Comparison of ENCODE assay signal across 7 mouse cellular contexts in genomic region chr11:76363178-76363577, GRCm38 (mm10). TPM values are rescaled to one million over a fixed set of nuclear protein-coding genes. Genes with fewer than 3 reads are reported as not detected.
DNase-seq lines count a peak whose midpoint lies in the region; ATAC-seq lines count a peak whose summit lies in the region.

No protein-coding gene starts in this region.

- no peak for DNase-seq in kidney, adult 11 months
- DNase-seq in right cerebral cortex, postnatal 4 days = no peak
- no peak for DNase-seq in lung, adult 18-20 months

- H3K4me3 ChIP-seq in kidney, embryonic 16.5 days (ENCODE audit: low read length) = no peak overlapping the region
- H3K4me3 ChIP-seq in brown adipose tissue, adult 24 weeks (ENCODE audit: insufficient read depth, low read depth, low read length) = no peak overlapping the region
- no peak overlapping the region for H3K4me3 ChIP-seq in hindbrain, embryonic 12.5 days
- no peak overlapping the region for H3K4me3 ChIP-seq in neural tube, embryonic 12.5 days

- ATAC-seq in kidney, embryonic 16.5 days (ENCODE audit: low FRiP score, low TSS enrichment) = peak; percentile 64
- no peak for ATAC-seq in hindbrain, embryonic 12.5 days (ENCODE audit: low FRiP score)
- peak; percentile 73 for ATAC-seq in neural tube, embryonic 12.5 days (ENCODE audit: low FRiP score, low read depth)

- peaks cover 50% of the 10 kb centered on the region for H3K4me1 ChIP-seq in kidney, embryonic 16.5 days (ENCODE audit: insufficient read depth, low read length)
- H3K4me1 ChIP-seq in brown adipose tissue, adult 24 weeks (ENCODE audit: control insufficient read depth, insufficient read depth, insufficient read length, low read length) = peaks cover 15% of the 10 kb centered on the region
- H3K4me1 ChIP-seq in hindbrain, embryonic 12.5 days = peaks cover 44% of the 10 kb centered on the region
- peaks cover 53% of the 10 kb centered on the region for H3K4me1 ChIP-seq in neural tube, embryonic 12.5 days

- H3K9me3 ChIP-seq in kidney, embryonic 16.5 days (ENCODE audit: low read length) = no peaks in the 10 kb centered on the region
- no peaks in the 10 kb centered on the region for H3K9me3 ChIP-seq in hindbrain, embryonic 12.5 days (replicated peaks)
- no peaks in the 10 kb centered on the region for H3K9me3 ChIP-seq in neural tube, embryonic 12.5 days

- 6% methylated on average over 6 of the region's 6 CpGs for WGBS in kidney, embryonic 16.5 days
- WGBS in hindbrain, embryonic 12.5 days = 7% methylated on average over 6 of the region's 6 CpGs
- 1% methylated on average over 6 of the region's 6 CpGs for WGBS in neural tube, embryonic 12.5 days

- no peak overlapping the region for H3K4me2 ChIP-seq in kidney, embryonic 16.5 days (replicated peaks; ENCODE audit: low read depth, low read length)
- H3K4me2 ChIP-seq in hindbrain, embryonic 12.5 days (replicated peaks) = peak overlapping the region; percentile 9; the same call in 1 of the 2 replicates
- peak overlapping the region; percentile 36 for H3K4me2 ChIP-seq in neural tube, embryonic 12.5 days (replicated peaks)

- peak overlapping the region; percentile 80; the same call in 1 of the 2 replicates for H3K27ac ChIP-seq in kidney, embryonic 16.5 days (ENCODE audit: low read length)
- H3K27ac ChIP-seq in brown adipose tissue, adult 24 weeks (replicated peaks; ENCODE audit: low read depth, low read length) = 0 out of 2 replicates have a peak overlapping the region, but pooled peaks have one; percentile 8
- peak overlapping the region; percentile 52; the same call in 1 of the 2 replicates for H3K27ac ChIP-seq in hindbrain, embryonic 12.5 days
- 0 out of 2 replicates have a peak overlapping the region, but pooled peaks have one; percentile 43 for H3K27ac ChIP-seq in neural tube, embryonic 12.5 days

- H3K9ac ChIP-seq in kidney, embryonic 16.5 days (replicated peaks; ENCODE audit: low read length) = peak overlapping the region; percentile 1; the same call in 1 of the 2 replicates
- H3K9ac ChIP-seq in hindbrain, embryonic 12.5 days = no peak overlapping the region
- H3K9ac ChIP-seq in neural tube, embryonic 12.5 days = peak overlapping the region; percentile 29; the same call in 1 of the 2 replicates

- H3K36me3 ChIP-seq in kidney, embryonic 16.5 days (ENCODE audit: insufficient read depth, low read length) = no peaks in the 10 kb centered on the region
- no peaks in the 10 kb centered on the region for H3K36me3 ChIP-seq in hindbrain, embryonic 12.5 days
- H3K36me3 ChIP-seq in neural tube, embryonic 12.5 days = no peaks in the 10 kb centered on the region; the same call in 1 of the 2 replicates

- H3K27me3 ChIP-seq in kidney, embryonic 16.5 days (ENCODE audit: insufficient read depth, low read length) = no peaks in the 10 kb centered on the region
- H3K27me3 ChIP-seq in hindbrain, embryonic 12.5 days = no peaks in the 10 kb centered on the region
- H3K27me3 ChIP-seq in neural tube, embryonic 12.5 days (replicated peaks) = no peaks in the 10 kb centered on the region

RNA-seq across cellular contexts. Expression of gene Nxn, which starts 35.8 kb away (rescaled TPM):
- 26.9 and 29.5 TPM in 2 replicates for polyA plus RNA-seq in kidney, embryonic 16.5 days (2015; fragmentation: Nextera tagmentation; extraction: Ambion mirVana)
- polyA plus RNA-seq in brown adipose tissue, adult 24 weeks (2012; ENCODE audit: insufficient read depth, insufficient read length, missing spikeins) = 2.0 and 3.6 TPM in 2 replicates
- 54.3 and 57.3 TPM in 2 replicates for polyA plus RNA-seq in hindbrain, embryonic 12.5 days (2016; fragmentation: Nextera tagmentation; extraction: Ambion mirVana)
- 64.1 and 64.4 TPM in 2 replicates for polyA plus RNA-seq in neural tube, embryonic 12.5 days (2016; fragmentation: Nextera tagmentation; extraction: Ambion mirVana)

RNA-seq across cellular contexts. Expression of gene Timm22, which starts 43.6 kb away (rescaled TPM):
- polyA plus RNA-seq in kidney, embryonic 16.5 days (2015; fragmentation: Nextera tagmentation; extraction: Ambion mirVana) = 106 and 112 TPM in 2 replicates
- 29.2 and 43.4 TPM in 2 replicates for polyA plus RNA-seq in brown adipose tissue, adult 24 weeks (2012; ENCODE audit: insufficient read depth, insufficient read length, missing spikeins)
- 111 and 113 TPM in 2 replicates for polyA plus RNA-seq in hindbrain, embryonic 12.5 days (2016; fragmentation: Nextera tagmentation; extraction: Ambion mirVana)
- 120 and 132 TPM in 2 replicates for polyA plus RNA-seq in neural tube, embryonic 12.5 days (2016; fragmentation: Nextera tagmentation; extraction: Ambion mirVana)

Comparison
In these comparisons a context has a peak if more than half of its experiments do, and no peak if none do; other contexts are left out.
1. H3K27ac ChIP-seq: peak in every context shown above with its lines; median percentile 80 in kidney, embryonic 16.5 days; 52 in hindbrain, embryonic 12.5 days; 43 in neural tube, embryonic 12.5 days; 8 in brown adipose tissue, adult 24 weeks.